Mouse (Mus musculus) natural killer cell, adult 2 months (primary cell): ENCODE results near the gene Pdzd2.

Experiments
- DNase-seq, 2 experiments: peaks; one replicate each; pipeline ENCODE4 v3.0.0; 2022; ENCODE audit warnings: low spot score in 2 of 2

The Pdzd2 gene

DNA sequence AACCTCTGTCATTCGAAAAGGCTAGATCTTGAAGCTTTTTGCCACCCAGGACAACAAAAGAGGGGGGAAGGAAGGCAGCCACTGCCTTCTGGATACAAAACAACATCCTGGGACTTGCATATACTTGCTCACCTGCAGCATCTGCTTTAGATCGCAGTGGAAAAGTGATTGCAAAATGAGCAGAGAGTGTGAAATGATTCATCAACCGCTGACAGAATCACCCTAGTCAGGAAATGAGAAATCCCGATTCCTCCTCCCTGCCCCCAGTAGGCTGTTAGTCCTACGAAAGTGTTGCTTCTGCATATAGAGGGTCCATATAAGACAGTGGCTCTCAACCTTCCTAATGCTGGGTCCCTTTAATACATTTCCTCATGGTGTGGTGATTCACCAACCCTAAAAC lies 258.5 kb downstream of the Pdzd2 start:
- no peak for DNase-seq

DNA sequence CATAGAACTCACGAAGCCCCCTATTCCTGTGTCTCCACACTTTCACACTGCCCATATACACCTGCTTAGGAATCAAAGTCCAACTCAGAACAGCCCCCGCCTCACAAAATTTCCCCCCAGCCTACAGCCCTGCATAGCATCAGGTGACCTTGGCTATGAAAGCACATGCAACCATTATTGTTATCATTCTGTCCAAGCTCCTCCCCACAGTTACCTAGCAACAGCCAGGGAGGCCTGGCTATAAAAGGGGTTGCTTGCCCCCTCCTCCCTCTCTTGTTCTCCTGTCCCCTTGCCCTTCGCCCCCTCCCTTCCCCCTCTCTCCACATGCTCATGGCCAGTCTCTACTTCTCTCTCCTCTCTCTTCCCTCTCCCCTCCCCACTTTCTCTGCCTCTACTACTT lies 259.4 kb downstream of the Pdzd2 start:
- no peak for DNase-seq

DNA sequence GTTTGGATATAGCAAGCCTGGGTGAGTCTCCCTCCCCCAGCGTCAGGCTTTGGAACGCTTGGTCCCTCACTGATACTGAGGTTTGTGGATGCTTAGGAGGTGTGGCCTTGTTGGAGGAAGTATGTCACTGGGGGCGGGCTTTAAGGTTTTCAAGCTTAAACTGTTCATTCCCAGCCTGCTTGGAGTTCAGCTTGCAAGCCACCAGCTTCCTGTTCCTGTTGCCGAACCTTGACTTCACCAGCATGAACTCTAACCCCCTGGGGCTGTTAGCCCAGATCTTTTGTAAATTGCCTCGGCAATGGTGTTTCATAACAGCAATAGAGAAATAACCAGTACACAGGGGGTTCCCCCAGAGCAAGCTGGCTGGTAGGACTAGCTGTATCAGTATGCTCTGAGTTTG lies 260.4 kb downstream of the Pdzd2 start:
- DNase-seq: no peak

GRCm38 (mm10) chr15:12473596-12473995 lies 266.1 kb downstream of the Pdzd2 start:
- DNase-seq: no peak

- no peak for DNase-seq
Observed at GRCm38 (mm10) chr15:12472646-12473045, 267.1 kb downstream of the Pdzd2 start.

DNA sequence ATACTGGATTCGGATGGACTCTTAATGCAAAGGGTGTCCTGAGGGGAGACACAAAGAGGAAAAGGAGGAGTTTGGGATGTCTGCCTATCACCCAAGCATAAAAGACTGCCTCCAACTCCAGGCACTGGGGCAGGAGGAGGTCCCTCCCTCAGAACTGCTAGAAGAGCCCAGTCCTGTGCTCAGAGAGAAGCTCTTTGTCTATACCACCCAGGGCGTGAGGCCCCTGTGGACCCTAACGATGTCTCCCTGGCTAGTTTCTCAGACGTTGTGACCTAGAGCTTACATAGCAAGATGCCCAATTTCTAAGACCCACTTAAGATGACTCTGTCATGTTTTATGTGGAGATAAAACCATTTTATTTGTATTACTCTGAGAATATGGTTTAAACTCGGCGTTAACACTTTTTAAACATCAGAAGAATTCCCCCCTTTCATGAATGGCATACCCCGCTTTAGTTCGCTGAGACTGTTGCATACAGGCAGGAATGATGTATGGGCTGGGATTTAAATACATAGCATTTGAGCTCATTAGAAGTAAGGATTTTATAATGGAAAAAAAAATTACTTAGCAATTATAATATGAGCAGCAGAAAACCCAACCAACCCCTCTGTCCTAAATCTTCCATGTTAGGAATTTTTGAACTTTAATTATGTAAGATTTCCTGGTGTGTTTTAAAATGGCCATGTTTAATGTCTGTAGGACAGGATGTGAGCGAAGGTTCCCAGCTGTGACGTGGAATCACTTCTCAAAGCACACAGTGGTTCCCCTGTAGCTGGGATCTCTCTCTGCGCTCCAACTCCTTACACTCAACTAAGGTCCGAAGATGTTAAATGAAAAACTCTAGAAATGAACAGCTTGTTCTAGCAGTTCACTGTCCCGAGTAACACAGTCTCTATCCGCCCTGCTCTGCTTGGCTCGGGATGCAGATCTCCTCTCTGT lies 268.6 kb downstream of the Pdzd2 start:
- no peak for DNase-seq

DNA sequence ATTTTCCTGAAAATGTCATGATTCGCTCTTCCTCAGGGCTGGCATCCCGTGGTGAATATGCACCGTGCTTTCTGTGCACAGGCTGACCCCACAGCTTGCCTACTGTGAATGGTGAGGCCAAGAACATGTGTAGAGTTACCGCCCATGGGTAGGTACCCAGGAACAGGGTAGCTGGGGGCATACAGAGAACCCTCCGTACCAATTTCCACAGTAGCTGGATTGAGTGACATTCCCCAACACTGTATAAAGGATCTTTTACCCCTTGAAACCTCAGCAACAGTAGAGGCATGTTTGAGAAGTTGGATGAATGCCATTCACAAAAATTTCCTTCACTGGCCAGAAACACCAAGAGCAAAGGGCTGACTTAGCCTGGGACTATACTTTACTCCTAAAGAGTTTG lies 271.1 kb downstream of the Pdzd2 start:
- no peak for DNase-seq

GRCm38 (mm10) chr15:12465748-12466147 lies 274.0 kb downstream of the Pdzd2 start:
- DNase-seq: no peak

- no peak for DNase-seq
Observed at GRCm38 (mm10) chr15:12456808-12457207, 282.9 kb downstream of the Pdzd2 start.

GRCm38 (mm10) chr15:12453343-12453742 lies 286.4 kb downstream of the Pdzd2 start:
- DNase-seq: no peak

DNA sequence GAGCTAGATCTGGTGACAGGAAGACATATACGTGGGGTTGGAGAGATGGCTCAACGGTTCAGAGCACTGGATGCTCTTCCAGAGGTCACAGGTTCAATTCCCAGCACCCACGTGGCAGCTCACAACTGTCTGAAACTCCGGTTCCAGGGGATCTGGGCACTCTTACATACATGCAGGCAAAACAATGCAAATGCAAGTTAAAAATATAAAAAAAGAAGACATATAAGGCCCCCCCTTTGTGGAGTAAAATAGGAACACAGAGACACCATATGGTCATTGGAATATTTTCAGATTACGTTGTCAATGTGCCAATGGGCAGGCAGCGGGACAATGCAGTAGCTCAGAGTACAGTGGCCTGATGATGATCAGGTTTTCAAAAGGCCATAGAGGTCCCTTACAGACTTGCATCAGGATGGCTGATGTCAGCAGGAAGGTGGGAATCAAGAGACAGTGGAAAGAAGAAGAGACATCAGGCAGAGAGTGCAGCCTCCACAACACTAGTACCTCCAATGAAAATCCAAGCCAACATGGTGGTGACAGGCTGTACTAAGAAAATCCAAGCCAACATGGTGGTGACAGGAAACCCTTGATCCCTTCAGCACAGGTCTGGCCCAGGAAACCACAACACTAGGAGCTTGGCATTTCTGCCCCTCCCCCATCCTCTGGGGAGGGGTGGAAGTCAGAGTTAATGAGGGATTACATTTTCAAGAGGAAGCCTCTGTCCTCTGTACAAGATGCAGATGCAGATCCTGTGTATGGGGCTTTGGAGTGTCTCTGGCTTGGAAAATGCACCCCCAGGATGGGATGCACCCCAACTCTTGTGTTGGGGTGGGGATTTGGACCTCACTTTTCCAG lies 287.4 kb downstream of the Pdzd2 start:
- DNase-seq: no peak

DNA sequence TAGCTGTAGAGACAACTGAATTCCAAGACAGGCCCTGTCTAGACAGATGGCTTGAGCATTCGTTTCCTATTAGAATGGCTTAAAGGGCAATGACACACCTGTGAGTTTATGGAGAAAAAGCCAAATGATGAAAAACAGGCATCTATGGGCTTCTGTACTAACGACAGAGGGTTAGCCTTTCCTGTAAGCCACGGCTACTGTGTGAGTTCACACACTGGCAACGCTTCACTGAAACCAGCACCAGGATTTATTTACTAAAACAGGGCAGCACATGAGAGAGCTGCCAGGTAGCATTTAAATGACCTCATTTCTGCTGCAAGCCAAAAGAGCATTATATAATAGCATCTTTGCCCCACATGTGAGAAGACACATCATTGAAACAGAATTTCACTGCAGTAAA lies 288.3 kb downstream of the Pdzd2 start:
- DNase-seq: no peak

DNA sequence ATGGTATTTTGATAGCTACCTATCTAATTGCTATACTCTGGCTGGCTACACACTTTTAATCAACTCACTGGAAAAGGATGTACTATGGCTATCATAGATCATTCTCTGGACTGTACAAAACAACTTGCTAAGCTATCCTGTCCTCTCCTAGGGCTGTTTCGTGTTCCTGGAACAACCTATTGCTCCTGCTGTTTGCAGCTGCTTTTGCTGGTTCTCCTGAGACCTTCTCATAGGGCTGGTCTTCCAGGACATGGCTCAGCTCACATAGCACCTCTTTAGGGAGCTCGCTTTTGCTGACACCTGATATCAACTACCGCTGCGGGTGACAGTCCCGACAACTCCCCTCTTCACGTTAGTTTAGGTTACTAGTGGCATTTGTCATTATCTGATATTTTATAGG lies 288.9 kb downstream of the Pdzd2 start:
- no peak for DNase-seq

GRCm38 (mm10) chr15:12449321-12449720 lies 290.4 kb downstream of the Pdzd2 start:
- no peak for DNase-seq

- DNase-seq: no peak
Observed at GRCm38 (mm10) chr15:12447021-12447434, 292.7 kb downstream of the Pdzd2 start.

- DNase-seq: no peak
Observed at GRCm38 (mm10) chr15:12444551-12444950, 295.2 kb downstream of the Pdzd2 start.

DNA sequence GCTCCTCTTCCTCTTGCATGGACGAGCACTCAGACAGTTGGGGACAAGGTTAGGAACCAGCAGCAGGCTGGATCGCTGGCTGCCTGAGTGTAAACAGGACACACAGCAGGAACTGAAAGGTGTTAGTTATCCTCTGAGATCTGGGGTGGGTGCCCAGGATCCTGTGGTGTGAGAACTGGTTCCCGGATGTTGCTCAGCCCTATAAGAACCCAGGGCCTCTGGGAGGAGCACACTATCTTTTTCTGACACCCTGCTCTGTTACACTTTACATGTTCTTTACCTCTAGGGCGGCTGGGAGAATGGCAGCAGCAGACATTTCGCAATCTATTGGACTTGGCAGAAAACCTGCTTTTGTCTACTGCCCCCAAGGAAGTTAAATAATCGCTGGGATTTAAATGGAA lies 300.4 kb downstream of the Pdzd2 start:
- DNase-seq: no peak

- DNase-seq: no peak
Observed at GRCm38 (mm10) chr15:12438691-12439090, 301.0 kb downstream of the Pdzd2 start.

GRCm38 (mm10) chr15:12438081-12438480 lies 301.6 kb downstream of the Pdzd2 start:
- no peak for DNase-seq

GRCm38 (mm10) chr15:12435910-12436309 lies 303.8 kb downstream of the Pdzd2 start:
- DNase-seq: peak; percentile 14 to 22

DNA sequence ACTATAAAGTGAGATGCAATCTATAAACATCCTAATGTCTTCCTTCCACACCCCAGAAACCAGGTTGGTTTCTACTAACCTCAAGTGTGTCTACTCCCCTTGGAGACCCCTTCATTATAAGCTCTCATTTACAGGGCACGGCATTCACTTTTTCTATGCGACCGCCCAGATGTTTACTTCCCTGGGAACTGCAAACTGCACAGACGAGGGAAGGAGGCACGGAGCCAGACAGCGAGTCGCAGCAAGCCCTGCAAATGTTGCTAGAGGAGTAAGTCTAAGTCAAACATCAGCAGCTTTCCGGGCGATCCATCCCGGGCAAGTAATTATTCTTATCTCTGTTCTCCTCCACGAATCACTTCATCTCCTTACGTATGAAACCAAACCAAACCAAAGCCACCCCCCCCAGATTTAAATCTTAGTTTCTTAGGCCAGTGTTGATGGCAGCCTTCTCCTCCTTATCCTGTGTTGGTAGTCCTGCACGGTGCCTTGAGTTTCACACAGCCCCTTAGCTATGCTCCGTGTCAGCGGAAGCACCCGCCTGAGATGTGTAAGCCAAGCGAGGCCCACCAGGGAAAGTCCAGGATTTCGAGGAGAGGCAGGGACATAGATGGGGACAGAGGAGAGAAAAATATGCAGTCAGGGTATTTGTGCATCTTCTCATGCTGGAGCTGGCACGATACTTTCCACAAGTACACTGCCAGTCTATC lies 305.7 kb downstream of the Pdzd2 start:
- DNase-seq: no peak

GRCm38 (mm10) chr15:12432879-12433278 lies 306.8 kb downstream of the Pdzd2 start:
- no peak for DNase-seq
